Mouse (Mus musculus) intestine, embryonic 16.5 days (tissue): ENCODE data around the gene Dpp6. TPM values are rescaled to one million over a fixed set of nuclear protein-coding genes. Genes with fewer than 3 reads are reported as not detected.

Experiments
- ATAC-seq: fragments of 200-750 bp; cut with Nextera tagmentation; 2 replicates; pipeline ENCODE4 v1.8.0; 2017; ENCODE audit warnings: moderate TSS enrichment, moderate library complexity
- H3K27ac ChIP-seq: fragments of 300-500 bp; sonication (generic); 2 replicates; pipeline ENCODE4 v1.5.1; 2014; ENCODE audit warnings: mild to moderate bottlenecking, low read length
- H3K27me3 ChIP-seq: fragments of 300-500 bp; sonication (generic); replicated peaks from 2 replicates; pipeline ENCODE4 v1.6.1; 2014; ENCODE audit warnings: low read length, control low read depth, mixed read lengths; ENCODE audit not compliant: control insufficient read depth, insufficient read depth
- H3K36me3 ChIP-seq: fragments of 300-500 bp; sonication (generic); 2 replicates; pipeline ENCODE4 v1.6.1; 2014; ENCODE audit warnings: low read length, control low read depth; ENCODE audit not compliant: control insufficient read depth, insufficient read depth
- H3K4me1 ChIP-seq: fragments of 300-500 bp; sonication (generic); 2 replicates; pipeline ENCODE4 v1.6.1; 2014; ENCODE audit warnings: low read length, control low read depth, mixed read lengths; ENCODE audit not compliant: control insufficient read depth, insufficient read depth
- H3K4me2 ChIP-seq: fragments of 300-500 bp; sonication (generic); 2 replicates; pipeline ENCODE4 v1.6.1; 2014; ENCODE audit warnings: low read depth, low read length, control low read depth
- H3K4me3 ChIP-seq: fragments of 300-500 bp; sonication (generic); 2 replicates; pipeline ENCODE4 v1.5.1; 2014; ENCODE audit warnings: mild to moderate bottlenecking, low read length
- H3K9ac ChIP-seq: fragments of 300-500 bp; sonication (generic); 2 replicates; pipeline ENCODE4 v1.6.1; 2014; ENCODE audit warnings: low read depth, low read length
- H3K9me3 ChIP-seq: fragments of 300-500 bp; sonication (generic); 2 replicates; pipeline ENCODE4 v1.6.1; 2016; ENCODE audit warnings: low read length, control low read depth; ENCODE audit not compliant: control insufficient read depth
- WGBS: fragments of 180-500 bp; shearing (Covaris S2); extraction: QIAGEN DNeasy Blood & Tissue Kit; methylation state at CpG from one replicate; pipeline ENCODE4 v1.1.7; 2014; 5-methylcytosine and 5-hydroxymethylcytosine counted together
- polyA plus RNA-seq: library from polyadenylated mRNA; unstranded; fragments of >200 nt; fragmentation: Nextera tagmentation; extraction: Ambion mirVana; gene quantifications from 2 replicates; pipeline ENCODE4 v1.2.1, GENCODE M21; 2015

The Dpp6 gene
- polyA plus RNA-seq, 1 experiment from 2014 or later = 1.3 TPM

- no peak for ATAC-seq
- Histone ChIP-seq H3K27ac (no peak overlapping the region), H3K9me3 (no peaks in the 10 kb centered on the region), H3K4me1 (no peaks in the 10 kb centered on the region), H3K27me3 (no peaks in the 10 kb centered on the region), H3K4me3 (no peak overlapping the region), H3K4me2 (no peak overlapping the region), H3K36me3 (no peaks in the 10 kb centered on the region), H3K9ac (no peak overlapping the region)
- 17% methylated on average over 2 of the region's 2 CpGs for WGBS
Observed at GRCm38 (mm10) chr5:26991587-26991986, 174.6 kb downstream of the Dpp6 start.

DNA sequence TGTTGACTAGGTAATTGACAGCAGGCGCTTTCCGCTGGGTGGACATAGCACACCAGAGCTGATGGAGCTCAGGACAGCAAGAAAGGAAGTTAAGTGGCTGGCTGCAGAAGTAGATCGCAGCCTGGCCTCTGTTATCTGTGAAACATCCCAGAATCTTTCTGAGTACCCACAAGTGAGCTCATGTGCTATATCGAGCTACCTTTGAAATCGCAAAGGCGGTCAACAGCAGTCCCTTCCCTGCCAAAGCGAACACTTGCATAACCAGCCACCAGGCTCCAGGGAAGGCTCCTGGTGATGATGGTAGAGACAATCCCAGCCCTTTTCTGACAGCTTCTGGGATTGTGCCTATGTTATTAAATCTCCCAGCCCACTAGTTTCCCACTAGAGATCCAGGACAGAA, 186.5 kb downstream of the Dpp6 start:
- Histone ChIP-seq H3K4me1 (no peaks in the 10 kb centered on the region), H3K4me3 (no peak overlapping the region), H3K9ac (no peak overlapping the region), H3K9me3 (no peaks in the 10 kb centered on the region), H3K4me2 (no peak overlapping the region), H3K27me3 (no peaks in the 10 kb centered on the region), H3K27ac (no peak overlapping the region), H3K36me3 (no peaks in the 10 kb centered on the region)
- no peak for ATAC-seq
- 94% methylated on average over 7 of the region's 7 CpGs for WGBS

DNA sequence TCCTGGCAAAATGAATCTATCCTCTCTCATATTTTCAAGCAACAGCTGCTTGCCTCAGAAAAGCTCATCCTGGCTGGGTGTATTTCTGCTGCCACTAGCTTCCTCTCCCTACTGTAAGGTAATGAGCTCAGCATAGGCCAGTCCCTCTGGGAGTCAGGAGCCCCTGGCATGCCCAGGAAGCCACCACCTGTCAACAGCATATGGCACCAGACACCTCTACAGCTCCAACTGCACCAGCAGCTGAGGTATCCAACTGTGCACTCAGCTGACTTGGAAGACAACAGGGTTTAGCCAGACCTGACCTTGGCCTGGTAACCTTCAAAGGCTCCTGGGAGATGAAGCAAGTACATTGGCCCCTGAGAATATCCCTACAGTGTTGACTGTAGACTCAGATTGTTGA, 192.2 kb downstream of the Dpp6 start:
- H3K27me3 ChIP-seq = no peaks in the 10 kb centered on the region
- H3K4me2 ChIP-seq = no peak overlapping the region
- H3K4me1 ChIP-seq = no peaks in the 10 kb centered on the region
- no peak overlapping the region for H3K9ac ChIP-seq
- H3K27ac ChIP-seq = no peak overlapping the region
- no peaks in the 10 kb centered on the region for H3K9me3 ChIP-seq
- H3K4me3 ChIP-seq = no peak overlapping the region
- no peak for ATAC-seq
- H3K36me3 ChIP-seq = no peaks in the 10 kb centered on the region

DNA sequence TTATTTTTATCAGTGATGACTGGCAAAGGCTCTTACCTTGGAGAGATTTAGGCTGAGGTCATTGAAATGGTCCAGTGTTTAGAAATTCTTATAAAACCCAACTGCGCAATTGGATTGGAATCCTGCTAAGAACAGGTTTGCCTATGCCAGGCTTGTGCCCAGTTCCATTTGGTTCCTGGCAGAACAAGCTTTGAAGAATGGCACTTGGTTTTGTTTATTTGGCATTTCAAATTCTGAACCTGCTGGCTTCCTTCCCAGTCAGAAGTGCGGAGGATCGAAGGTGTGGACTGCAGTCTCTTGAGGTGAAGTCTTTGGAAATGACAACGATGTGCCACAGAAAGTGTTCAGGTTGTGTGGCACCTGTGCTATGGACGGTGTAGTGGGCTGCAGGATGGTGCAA, 193.6 kb downstream of the Dpp6 start:
- no peak overlapping the region for H3K9ac ChIP-seq
- 85% methylated on average over 5 of the region's 5 CpGs for WGBS
- H3K27me3 ChIP-seq = no peaks in the 10 kb centered on the region
- no peak overlapping the region for H3K4me3 ChIP-seq
- H3K4me2 ChIP-seq = no peak overlapping the region
- H3K36me3 ChIP-seq = no peaks in the 10 kb centered on the region
- H3K4me1 ChIP-seq = no peaks in the 10 kb centered on the region
- no peak overlapping the region for H3K27ac ChIP-seq
- ATAC-seq = no peak
- H3K9me3 ChIP-seq = no peaks in the 10 kb centered on the region

GRCm38 (mm10) chr5:27018314-27018956, 201.4 kb downstream of the Dpp6 start:
- no peaks in the 10 kb centered on the region for H3K27me3 ChIP-seq
- H3K9ac ChIP-seq = no peak overlapping the region
- ATAC-seq = no peak
- no peak overlapping the region for H3K4me2 ChIP-seq
- H3K36me3 ChIP-seq = no peaks in the 10 kb centered on the region
- H3K4me1 ChIP-seq = no peaks in the 10 kb centered on the region
- no peaks in the 10 kb centered on the region for H3K9me3 ChIP-seq
- 61% methylated on average over 3 of the region's 3 CpGs for WGBS
- H3K4me3 ChIP-seq = no peak overlapping the region
- H3K27ac ChIP-seq = no peak overlapping the region

DNA sequence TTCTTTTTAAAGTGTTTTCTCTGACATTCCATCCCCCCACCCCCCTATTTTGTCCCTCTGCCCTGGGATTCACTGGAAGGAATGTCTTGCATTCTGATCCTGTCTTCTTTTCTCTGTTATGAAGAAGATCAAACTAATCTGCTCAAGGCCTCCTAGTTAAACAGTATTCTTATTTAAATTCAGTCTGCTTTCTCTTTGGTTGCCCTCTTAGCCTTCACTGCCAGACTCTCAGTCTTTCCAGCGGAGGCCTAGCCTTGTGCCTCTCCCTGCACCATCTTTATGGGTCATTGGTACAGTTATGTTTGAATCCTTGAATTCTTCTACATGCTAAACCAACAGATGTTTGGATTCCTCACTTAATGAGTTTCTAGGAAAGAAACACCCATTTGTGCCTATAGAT, 211.6 kb downstream of the Dpp6 start:
- Histone ChIP-seq H3K27me3 (no peaks in the 10 kb centered on the region), H3K4me2 (no peak overlapping the region), H3K36me3 (no peaks in the 10 kb centered on the region), H3K4me3 (no peak overlapping the region), H3K9me3 (no peaks in the 10 kb centered on the region), H3K27ac (no peak overlapping the region), H3K4me1 (no peaks in the 10 kb centered on the region), H3K9ac (no peak overlapping the region)
- 76% methylated on average over 1 of the region's 1 CpGs for WGBS
- no peak for ATAC-seq

- Histone ChIP-seq H3K27me3 (no peaks in the 10 kb centered on the region), H3K27ac (no peak overlapping the region), H3K9me3 (no peaks in the 10 kb centered on the region), H3K4me3 (no peak overlapping the region), H3K36me3 (no peaks in the 10 kb centered on the region), H3K4me1 (no peaks in the 10 kb centered on the region), H3K4me2 (no peak overlapping the region), H3K9ac (no peak overlapping the region)
- 9% methylated on average over 5 of the region's 5 CpGs for WGBS
- ATAC-seq = no peak
Observed at GRCm38 (mm10) chr5:27029784-27030183, 212.8 kb downstream of the Dpp6 start.

DNA sequence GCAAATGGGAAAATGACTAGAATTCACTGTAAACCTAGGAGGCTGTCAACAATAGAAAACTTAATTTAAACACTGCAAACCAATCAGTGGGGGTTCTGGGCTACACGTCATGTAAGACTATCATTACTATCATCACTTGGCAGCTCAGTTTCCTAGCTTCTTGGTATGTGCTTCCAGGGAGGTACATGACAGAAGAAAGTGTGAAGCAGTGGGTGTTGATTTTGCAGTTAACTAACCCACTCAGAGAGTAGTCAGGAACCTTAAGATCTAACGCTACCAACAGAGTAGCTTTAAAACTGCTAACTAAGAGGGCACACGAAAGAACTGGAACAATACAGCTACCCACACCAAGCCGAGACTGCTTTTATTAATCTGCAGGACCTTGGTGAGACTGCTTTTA, 217.9 kb downstream of the Dpp6 start:
- WGBS = 55% methylated on average over 4 of the region's 4 CpGs
- no peak overlapping the region for H3K27ac ChIP-seq
- no peak overlapping the region for H3K9ac ChIP-seq
- H3K4me3 ChIP-seq = no peak overlapping the region
- no peak for ATAC-seq
- H3K4me2 ChIP-seq = no peak overlapping the region
- H3K27me3 ChIP-seq = no peaks in the 10 kb centered on the region
- H3K4me1 ChIP-seq = no peaks in the 10 kb centered on the region
- no peaks in the 10 kb centered on the region for H3K36me3 ChIP-seq
- H3K9me3 ChIP-seq = no peaks in the 10 kb centered on the region

GRCm38 (mm10) chr5:27035291-27035690, 218.3 kb downstream of the Dpp6 start:
- Histone ChIP-seq H3K4me2 (no peak overlapping the region), H3K4me3 (no peak overlapping the region), H3K4me1 (no peaks in the 10 kb centered on the region), H3K9me3 (no peaks in the 10 kb centered on the region), H3K27me3 (no peaks in the 10 kb centered on the region), H3K9ac (no peak overlapping the region), H3K27ac (no peak overlapping the region), H3K36me3 (no peaks in the 10 kb centered on the region)
- WGBS = 24% methylated on average over 1 of the region's 1 CpGs
- ATAC-seq = no peak

GRCm38 (mm10) chr5:27035891-27036290, 218.9 kb downstream of the Dpp6 start:
- ATAC-seq = no peak
- Histone ChIP-seq H3K9me3 (no peaks in the 10 kb centered on the region), H3K9ac (no peak overlapping the region), H3K27ac (no peak overlapping the region), H3K4me1 (no peaks in the 10 kb centered on the region), H3K36me3 (no peaks in the 10 kb centered on the region), H3K4me3 (no peak overlapping the region), H3K4me2 (no peak overlapping the region), H3K27me3 (no peaks in the 10 kb centered on the region)
- 32% methylated on average over 2 of the region's 2 CpGs for WGBS
